Mouse (Mus musculus): Measurements from ENCODE around the gene Stx2.

The Stx2 gene

DNA sequence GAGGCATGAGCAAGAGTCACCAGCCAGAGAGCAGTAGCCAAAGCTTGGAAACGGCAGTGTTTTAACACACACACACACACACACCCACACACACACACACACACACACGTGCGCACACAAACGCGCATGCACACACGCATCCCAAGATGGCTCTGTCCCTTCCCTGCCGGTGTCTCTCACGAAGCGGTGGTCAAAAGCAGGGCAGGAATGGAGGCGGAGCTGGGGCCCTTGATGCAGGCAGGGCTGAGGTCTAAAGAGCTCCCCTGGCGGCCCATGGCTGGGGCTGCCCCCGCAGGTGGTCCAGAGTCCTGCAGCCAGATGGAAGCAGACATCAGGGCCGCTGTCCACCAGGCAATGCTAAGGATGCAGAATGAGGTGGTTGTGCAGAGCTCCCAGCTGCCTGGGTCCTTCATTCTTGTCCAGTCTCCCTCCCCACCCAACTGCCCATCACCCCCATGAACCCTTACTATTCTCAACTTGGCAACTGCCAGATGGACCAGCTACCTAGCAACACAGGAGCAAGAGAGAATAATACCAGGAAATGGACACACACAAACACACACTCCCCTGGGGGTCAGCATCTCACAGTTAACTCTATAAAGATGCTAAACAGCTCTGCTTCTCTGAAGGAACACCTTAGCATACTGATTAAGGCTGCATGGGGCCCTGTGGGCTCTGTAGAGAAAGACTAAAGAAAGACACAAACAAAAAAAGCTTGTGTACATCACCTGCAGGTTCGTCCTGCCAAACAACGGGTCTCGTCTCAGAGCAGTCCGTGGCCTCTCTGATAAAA, 54.9 kb downstream of the Stx2 start, which contains the start of gene Rimbp2:
Gene Rimbp2, minus strand, starts transcription at position 209 of the 793 bp plus-strand sequence.
- CTCF ChIA-PET = no interaction called here

DNA sequence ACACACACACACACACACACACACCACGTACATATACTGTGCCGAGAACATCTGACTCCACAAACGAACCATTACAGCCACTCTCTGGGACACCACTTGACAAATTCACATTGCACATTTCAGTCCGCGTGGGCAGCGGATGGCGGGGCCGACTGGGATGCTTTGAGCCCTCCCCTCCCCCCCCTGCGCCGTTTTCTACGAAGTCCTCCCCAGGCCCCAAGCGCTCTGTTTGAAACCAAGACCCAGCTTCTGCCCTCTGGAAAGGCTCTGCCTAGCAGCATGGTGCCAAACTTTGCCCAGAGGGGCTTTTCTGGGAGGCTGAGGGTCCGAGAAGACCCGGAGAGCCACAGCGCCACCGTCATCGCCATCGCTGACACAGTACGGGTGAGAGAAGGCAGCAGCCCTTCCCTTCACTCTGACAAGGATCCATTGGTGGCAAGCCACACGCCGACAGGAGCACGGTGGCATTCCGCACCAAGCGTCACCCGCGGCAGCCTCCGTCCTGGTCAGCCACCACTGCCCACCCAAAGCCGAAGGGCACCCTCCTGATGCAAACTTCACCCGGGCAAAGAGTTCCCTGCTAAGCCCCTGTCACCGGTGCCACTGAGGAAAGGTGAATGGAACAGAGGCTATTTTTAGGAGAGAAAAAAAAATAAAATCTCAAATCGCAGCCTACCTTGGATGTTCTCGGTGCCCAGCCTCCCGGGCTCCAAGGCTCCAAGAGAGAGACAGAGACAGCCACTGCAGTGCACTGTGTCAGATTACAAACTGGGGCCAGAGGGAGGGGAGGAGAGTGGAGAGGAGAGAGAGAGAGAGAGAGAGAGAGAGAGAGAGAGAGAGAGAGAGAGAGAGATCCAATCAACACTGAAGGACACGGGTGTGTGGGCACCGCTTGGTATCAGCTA, 55.8 kb downstream of the Stx2 start:
- CTCF ChIA-PET = no interaction called here

- CTCF ChIA-PET = no interaction called here
Observed at GRCm38 (mm10) chr5:128951472-128951871, 56.9 kb downstream of the Stx2 start.

DNA sequence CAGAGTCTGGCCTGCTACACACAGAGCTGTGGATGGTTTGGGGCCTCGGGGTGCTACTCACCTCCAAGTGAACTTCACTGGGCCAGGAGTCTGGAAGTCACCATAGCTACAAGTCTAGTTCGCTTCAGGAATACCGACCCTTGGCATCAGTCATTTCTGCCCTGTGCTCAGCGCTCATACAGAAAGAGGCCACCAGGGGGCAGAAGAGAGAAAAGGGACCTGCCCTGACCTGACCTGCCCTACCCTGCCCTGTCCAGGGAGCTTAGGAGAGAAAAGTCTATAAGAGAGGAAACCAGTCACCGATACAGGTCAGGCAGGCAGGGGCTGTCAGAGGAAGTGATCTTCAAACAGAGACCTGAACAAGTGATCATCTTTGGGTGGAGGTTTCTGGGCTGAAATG, 61.3 kb downstream of the Stx2 start:
- CTCF ChIA-PET = no interaction called here

GRCm38 (mm10) chr5:128940436-128940835, 67.9 kb downstream of the Stx2 start:
- CTCF ChIA-PET = no interaction called here

- CTCF ChIA-PET = no interaction called here
Observed at GRCm38 (mm10) chr5:128935359-128935899, 72.9 kb downstream of the Stx2 start.
